10 mouse cellular contexts compared by ENCODE assay signal in genomic region chr17:9904525-9904991, GRCm38 (mm10).
DNase-seq lines count a peak whose midpoint lies in the region; ATAC-seq and TF ChIP-seq lines count a peak whose summit lies in the region.
"Had no signal": no experiment of that assay in that cellular context is flagged by ENCODE, and none has a peak within 500 bp of the region (broad histone marks: within the 10 kb centered on the region; RNA-seq: fewer than 3 reads in every experiment).

No protein-coding gene starts in this region.

- H3K9me3 ChIP-seq in forebrain, embryonic 10.5 days = no peaks in the 10 kb centered on the region
- H3K9me3 ChIP-seq in lung, embryonic 14.5 days (ENCODE audit: low read depth, low read length) = no peaks in the 10 kb centered on the region
- H3K9me3 ChIP-seq in neural tube, embryonic 13.5 days = no peaks in the 10 kb centered on the region
- H3K9me3 ChIP-seq: heart, embryonic 15.5 days; liver, embryonic 13.5 days; stomach, embryonic 15.5 days had no signal

- H3K27me3 ChIP-seq in forebrain, embryonic 10.5 days (ENCODE audit: poor library complexity, severe bottlenecking) = peaks cover 12% of the 10 kb centered on the region; the same call in 1 of the 2 replicates
- no peaks in the 10 kb centered on the region for H3K27me3 ChIP-seq in lung, embryonic 14.5 days (ENCODE audit: insufficient read depth, low read length)
- no peaks in the 10 kb centered on the region for H3K27me3 ChIP-seq in neural tube, embryonic 13.5 days
- H3K27me3 ChIP-seq: heart, embryonic 15.5 days; stomach, embryonic 15.5 days had no signal

- no peak overlapping the region for H3K4me2 ChIP-seq in lung, embryonic 14.5 days
- no peak overlapping the region for H3K4me2 ChIP-seq in neural tube, embryonic 13.5 days
- H3K4me2 ChIP-seq: heart, embryonic 15.5 days; liver, embryonic 13.5 days; stomach, embryonic 15.5 days had no signal

- 15% methylated on average over 6 of the region's 6 CpGs for WGBS in forebrain, embryonic 10.5 days
- 18% methylated on average over 6 of the region's 6 CpGs for WGBS in lung, embryonic 14.5 days
- 8% methylated on average over 6 of the region's 6 CpGs for WGBS in neural tube, embryonic 13.5 days

- no peak overlapping the region for H3K9ac ChIP-seq in lung, embryonic 14.5 days
- H3K9ac ChIP-seq in neural tube, embryonic 13.5 days = no peak overlapping the region
- H3K9ac ChIP-seq: heart, embryonic 15.5 days; liver, embryonic 13.5 days; stomach, embryonic 15.5 days had no signal

- intact Hi-C loops in left cerebral cortex, adult 2 months (cut with DNase I) = loop anchor here (5.0 kb wide), 1 partner anchor 127 kb away; no protein-coding TSS in a partner anchor

- peak; percentile 75 for ATAC-seq in lung, embryonic 14.5 days (ENCODE audit: insufficient read depth)
- ATAC-seq in neural tube, embryonic 13.5 days (ENCODE audit: low read depth) = no peak
- ATAC-seq in CD4-positive, CD25-positive, alpha-beta regulatory T cell, adult 4 months = no peak

- DNase-seq in left cerebral cortex, adult 2 months (ENCODE audit: extremely low spot score in 1 of 2, low spot score in 2 of 2) = no peak
- no peak for DNase-seq in left cerebral cortex, adult 18-20 months (ENCODE audit: low spot score in 2 of 2)
- no peak for DNase-seq in forebrain, embryonic 10.5 days (ENCODE audit: extremely low spot score, low spot score)
- DNase-seq in lung, embryonic 14.5 days = peak; percentile 97
- DNase-seq in urinary bladder, adult 2 months (ENCODE audit: low spot score) = no peak
- DNase-seq: liver, embryonic 13.5 days had no signal

- peaks cover 58% of the 10 kb centered on the region for H3K4me1 ChIP-seq in forebrain, embryonic 10.5 days
- peaks cover 24% of the 10 kb centered on the region for H3K4me1 ChIP-seq in lung, embryonic 14.5 days (ENCODE audit: insufficient read depth)
- H3K4me1 ChIP-seq in neural tube, embryonic 13.5 days (replicated peaks) = peaks cover 47% of the 10 kb centered on the region
- H3K4me1 ChIP-seq: liver, embryonic 13.5 days had no signal

- peak overlapping the region; percentile 79 for H3K27ac ChIP-seq in left cerebral cortex, adult 2 months
- H3K27ac ChIP-seq in forebrain, embryonic 10.5 days = peak overlapping the region; percentile 86
- peak overlapping the region; percentile 52; the same call in 1 of the 2 replicates for H3K27ac ChIP-seq in lung, embryonic 14.5 days (ENCODE audit: low read depth)
- peak overlapping the region; percentile 86 for H3K27ac ChIP-seq in neural tube, embryonic 13.5 days (replicated peaks)
- H3K27ac ChIP-seq: heart, embryonic 15.5 days; liver, embryonic 13.5 days; stomach, embryonic 15.5 days had no signal

- no peaks in the 10 kb centered on the region for H3K36me3 ChIP-seq in forebrain, embryonic 10.5 days (replicated peaks)
- no peaks in the 10 kb centered on the region for H3K36me3 ChIP-seq in lung, embryonic 14.5 days (ENCODE audit: insufficient read depth)
- H3K36me3 ChIP-seq in neural tube, embryonic 13.5 days = no peaks in the 10 kb centered on the region
- H3K36me3 ChIP-seq: heart, embryonic 15.5 days; liver, embryonic 13.5 days; stomach, embryonic 15.5 days had no signal

- TF ChIP-seq CTCF in left cerebral cortex, adult 2 months (IDR thresholded peaks at IDR 0.05) = no peak
- TF ChIP-seq CTCF in lung, embryonic 14.5 days (IDR thresholded peaks at IDR 0.05; ENCODE audit: low read depth) = no peak

- H3K4me3 ChIP-seq in left cerebral cortex, adult 2 months = no peak overlapping the region
- H3K4me3 ChIP-seq in forebrain, embryonic 10.5 days = peak overlapping the region; percentile 43; the same call in 1 of the 2 replicates
- no peak overlapping the region for H3K4me3 ChIP-seq in lung, embryonic 14.5 days (ENCODE audit: low read depth, low read length)
- no peak overlapping the region for H3K4me3 ChIP-seq in neural tube, embryonic 13.5 days
- H3K4me3 ChIP-seq: heart, embryonic 15.5 days; liver, embryonic 13.5 days; stomach, embryonic 15.5 days had no signal
